Mouse (Mus musculus) liver, embryonic 14.5 days (tissue): ENCODE results near the gene Ercc6. TPM values are rescaled to one million over a fixed set of nuclear protein-coding genes. Genes with fewer than 3 reads are reported as not detected.

Experiments
- ATAC-seq: fragments of 200-750 bp; cut with Nextera tagmentation; 2 replicates; pipeline ENCODE4 v1.8.0; 2017; ENCODE audit warnings: moderate number of reproducible peaks, mild to moderate bottlenecking, moderate library complexity; ENCODE audit not compliant: insufficient read depth
- DNase-seq, 3 experiments: peaks; one replicate each; pipeline ENCODE4 v3.0.0-alpha.2; 2012 to 2013; ENCODE audit warnings: low read depth in 3 of 3, low spot score in 3 of 3
- H3K27ac ChIP-seq: fragments of 300-500 bp; sonication (generic); 2 replicates; pipeline ENCODE4 v1.5.1; 2014; ENCODE audit warnings: moderate library complexity, mild to moderate bottlenecking, control low read depth, inconsistent platforms
- H3K27me3 ChIP-seq: fragments of 300-500 bp; sonication (generic); 2 replicates; pipeline ENCODE4 v1.6.1; 2014; ENCODE audit warnings: mild to moderate bottlenecking, low read length, moderate library complexity; ENCODE audit not compliant: control insufficient read depth, insufficient read depth
- H3K36me3 ChIP-seq: fragments of 300-500 bp; sonication (generic); replicated peaks from 2 replicates; pipeline ENCODE4 v1.6.1; 2014; ENCODE audit warnings: low read depth; ENCODE audit not compliant: control insufficient read depth, insufficient read depth
- H3K4me1 ChIP-seq, 2 experiments: fragments of 200-500 bp in 1 of 2; fragments of 300-500 bp in 1 of 2; sonication (generic) in 1 of 2; replicated peaks; 2 replicates each; pipeline ENCODE4 v1.6.1; 2012 to 2014; ENCODE audit warnings: antibody characterized with exemption in 1 of 2, inconsistent platforms in 1 of 2, low read length in 1 of 2; ENCODE audit not compliant: control insufficient read depth in 2 of 2, insufficient read depth in 2 of 2
- H3K4me2 ChIP-seq: fragments of 300-500 bp; sonication (generic); 2 replicates; pipeline ENCODE4 v1.6.1; 2014; ENCODE audit warnings: low read depth, mild to moderate bottlenecking, control low read depth, moderate library complexity
- H3K4me3 ChIP-seq, 2 experiments: fragments of 200-500 bp in 1 of 2; fragments of 300-500 bp in 1 of 2; sonication (generic) in 1 of 2; 2 replicates each; pipeline ENCODE4 v1.5.1; 2012 to 2014; ENCODE audit warnings: low read depth in 2 of 2, low read length in 2 of 2, mild to moderate bottlenecking in 2 of 2, control low read depth in 1 of 2, inconsistent platforms in 1 of 2, moderate library complexity in 1 of 2; ENCODE audit not compliant: insufficient read depth in 1 of 2
- H3K9ac ChIP-seq: fragments of 300-500 bp; sonication (generic); replicated peaks from 2 replicates; pipeline ENCODE4 v1.6.1; 2014; ENCODE audit warnings: mild to moderate bottlenecking, control low read depth, moderate library complexity
- H3K9me3 ChIP-seq: fragments of 300-500 bp; sonication (generic); 2 replicates; pipeline ENCODE4 v1.6.1; 2016; ENCODE audit warnings: low read length, mixed read lengths; ENCODE audit not compliant: control insufficient read depth
- CTCF ChIP-seq: IDR thresholded peaks from 2 replicates; pipeline ENCODE4 v1.5.1; 2016; ENCODE audit warnings: antibody characterized with exemption, low read depth, control low read depth
- EP300 ChIP-seq: IDR thresholded peaks from 2 replicates; pipeline ENCODE4 v1.6.1; 2016; ENCODE audit warnings: antibody characterized with exemption, low read depth
- WGBS: fragments of 180-500 bp; shearing (Covaris S2); extraction: QIAGEN DNeasy Blood & Tissue Kit; methylation state at CpG from one replicate; pipeline ENCODE4 v1.1.7; 2014; ENCODE audit not compliant: insufficient replicate concordance; 5-methylcytosine and 5-hydroxymethylcytosine counted together
- polyA plus RNA-seq, 2 experiments: library from polyadenylated mRNA; depleted of rRNA in 1 of 2; stranded (reverse) in 1 of 2; unstranded in 1 of 2; fragments of >200 nt; fragmentation: Nextera tagmentation in 1 of 2; extraction: Ambion mirVana in 1 of 2; gene quantifications; 2 replicates each; pipeline versions ENCODE4 v1.2.1 to v1.2.3; 2012 to 2014

Gene Ercc6
- polyA plus RNA-seq, 2 experiments, result 3.4 to 6.5 TPM

GRCm38 (mm10) chr14:32599290-32600041, 86.1 kb downstream of the Ercc6 start, which contains the start of gene Prrxl1:
Prrxl1 (plus strand) TSS chr14:32599407.
- DNase-seq (no peak), ATAC-seq (no peak)
- H3K4me1 ChIP-seq, result no peaks in the 10 kb centered on the region
- no peaks in the 10 kb centered on the region for H3K36me3 ChIP-seq
- WGBS, result 2% methylated on average over 53 of the region's 53 CpGs
- no peak for TF ChIP-seq EP300
- no peak for TF ChIP-seq CTCF
- no peak within 1 kb of the TSS for H3K4me3 ChIP-seq
- H3K4me2 ChIP-seq, result no peak within 1 kb of the TSS
- peaks cover 63% of the 10 kb centered on the region for H3K27me3 ChIP-seq
- no peak within 1 kb of the TSS for H3K9ac ChIP-seq
- H3K27ac ChIP-seq, result no peak within 1 kb of the TSS
- no peaks in the 10 kb centered on the region for H3K9me3 ChIP-seq

- Histone ChIP-seq H3K9me3 (no peaks in the 10 kb centered on the region), H3K4me3 (no peak overlapping the region), H3K27ac (no peak overlapping the region), H3K36me3 (no peaks in the 10 kb centered on the region), H3K9ac (no peak overlapping the region), H3K4me2 (no peak overlapping the region), H3K27me3 (peaks cover 60% of the 10 kb centered on the region), H3K4me1 (no peaks in the 10 kb centered on the region)
- 4% methylated on average over 16 of the region's 16 CpGs for WGBS
- DNase-seq, result no peak
- ATAC-seq, result no peak
- TF ChIP-seq EP300 (no peak), CTCF (no peak)
Observed at GRCm38 (mm10) chr14:32600110-32600509, 86.8 kb downstream of the Ercc6 start.

GRCm38 (mm10) chr14:32605508-32605907, 92.2 kb downstream of the Ercc6 start:
- peaks cover 10% of the 10 kb centered on the region for H3K27me3 ChIP-seq
- H3K27ac ChIP-seq, result no peak overlapping the region
- H3K9ac ChIP-seq, result no peak overlapping the region
- H3K4me2 ChIP-seq, result no peak overlapping the region
- no peak overlapping the region for H3K4me3 ChIP-seq
- H3K9me3 ChIP-seq, result no peaks in the 10 kb centered on the region
- TF ChIP-seq EP300 (no peak), CTCF (no peak)
- DNase-seq (no peak), ATAC-seq (no peak)
- 54% methylated on average over 15 of the region's 15 CpGs for WGBS
- H3K36me3 ChIP-seq, result no peaks in the 10 kb centered on the region
- no peaks in the 10 kb centered on the region for H3K4me1 ChIP-seq

GRCm38 (mm10) chr14:32606316-32606715, 93.0 kb downstream of the Ercc6 start:
- Histone ChIP-seq H3K27me3 (peaks cover 3% of the 10 kb centered on the region; the same call in 1 of the 2 replicates), H3K4me3 (no peak overlapping the region), H3K9me3 (no peaks in the 10 kb centered on the region), H3K9ac (no peak overlapping the region), H3K4me1 (no peaks in the 10 kb centered on the region), H3K27ac (no peak overlapping the region), H3K36me3 (no peaks in the 10 kb centered on the region), H3K4me2 (no peak overlapping the region)
- 53% methylated on average over 8 of the region's 8 CpGs for WGBS
- TF ChIP-seq EP300 (no peak), CTCF (no peak)
- ATAC-seq (no peak), DNase-seq (no peak)

GRCm38 (mm10) chr14:32609392-32609791, 96.1 kb downstream of the Ercc6 start:
- TF ChIP-seq CTCF, result peak; percentile 80
- no peak for TF ChIP-seq EP300
- H3K9me3 ChIP-seq, result no peaks in the 10 kb centered on the region
- H3K27me3 ChIP-seq, result no peaks in the 10 kb centered on the region
- H3K4me2 ChIP-seq, result no peak overlapping the region
- DNase-seq (no peak), ATAC-seq (no peak)
- H3K4me3 ChIP-seq, result no peak overlapping the region
- no peaks in the 10 kb centered on the region for H3K4me1 ChIP-seq
- no peak overlapping the region for H3K9ac ChIP-seq
- 24% methylated on average over 3 of the region's 3 CpGs for WGBS
- no peak overlapping the region for H3K27ac ChIP-seq
- no peaks in the 10 kb centered on the region for H3K36me3 ChIP-seq
